Mouse (Mus musculus): Measurements from ENCODE around the gene Kctd5. TPM values are rescaled to one million over a fixed set of nuclear protein-coding genes. Genes with fewer than 3 reads are reported as not detected.

Kctd5 gene
- polyA plus RNA-seq, 1 experiment from 2014 or later: 64.5 TPM

DNA sequence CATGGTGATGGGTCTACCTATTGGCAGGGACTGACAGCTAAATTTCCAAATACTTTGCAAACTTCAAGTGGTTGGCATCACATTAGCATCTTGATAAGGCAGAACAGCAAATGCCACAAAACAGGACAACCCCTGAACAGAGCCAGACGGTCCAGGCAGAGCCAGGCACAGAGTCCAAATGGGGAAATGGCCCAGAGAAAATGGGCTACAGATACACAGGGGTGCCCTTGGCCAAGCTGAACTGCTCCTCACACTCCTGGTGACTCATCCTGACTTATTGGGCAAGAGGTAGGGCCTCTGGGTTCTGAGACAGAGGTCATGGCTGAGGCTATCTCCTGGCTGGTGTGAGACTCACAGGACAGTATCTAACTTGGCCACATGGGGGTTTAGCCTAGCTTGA, 65.9 kb downstream of the Kctd5 start:
- H3K36me3 ChIP-seq: no peaks in the 10 kb centered on the region
- no peak overlapping the region for H3K27ac ChIP-seq (replicated peaks)
- 64% methylated on average over 1 of the region's 1 CpGs for WGBS
- no peak; the same call in 1 of the 2 replicates for ATAC-seq (ENCODE audit: insufficient number of reproducible peaks, low FRiP score, low TSS enrichment, low read depth)
- H3K9me3 ChIP-seq (replicated peaks): no peaks in the 10 kb centered on the region
- no peaks in the 10 kb centered on the region for H3K27me3 ChIP-seq
- no peak overlapping the region for H3K9ac ChIP-seq
- no peak overlapping the region for H3K4me3 ChIP-seq (replicated peaks)
- no peaks in the 10 kb centered on the region for H3K4me1 ChIP-seq
- H3K4me2 ChIP-seq (replicated peaks): no peak overlapping the region

DNA sequence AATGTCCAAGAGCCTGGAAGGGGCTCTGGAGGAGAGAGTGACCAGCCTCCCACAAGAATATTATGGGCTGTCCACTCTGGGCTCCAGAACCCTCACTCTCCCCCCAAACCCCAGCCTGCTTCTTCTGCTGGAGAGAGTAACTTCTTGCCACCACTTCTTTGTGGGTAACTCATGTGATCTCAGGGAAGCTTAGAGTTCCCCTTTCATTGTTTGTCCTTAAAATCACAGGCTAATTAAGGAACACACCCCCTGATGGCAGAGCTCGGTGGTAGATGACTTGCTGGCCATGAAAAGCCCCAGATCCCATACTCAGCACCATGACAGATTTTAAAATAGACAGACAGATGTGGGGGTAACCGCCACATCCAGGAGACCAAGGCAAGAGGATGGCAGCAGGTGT, 66.4 kb downstream of the Kctd5 start:
- WGBS: 36% methylated on average over 2 of the region's 2 CpGs
- Histone ChIP-seq H3K9me3 (replicated peaks) (no peaks in the 10 kb centered on the region), H3K27ac (replicated peaks) (no peak overlapping the region), H3K27me3 (no peaks in the 10 kb centered on the region), H3K4me2 (replicated peaks) (no peak overlapping the region), H3K36me3 (no peaks in the 10 kb centered on the region), H3K9ac (no peak overlapping the region), H3K4me3 (replicated peaks) (no peak overlapping the region), H3K4me1 (no peaks in the 10 kb centered on the region)
- no peak for ATAC-seq (ENCODE audit: insufficient number of reproducible peaks, low FRiP score, low TSS enrichment, low read depth)

DNA sequence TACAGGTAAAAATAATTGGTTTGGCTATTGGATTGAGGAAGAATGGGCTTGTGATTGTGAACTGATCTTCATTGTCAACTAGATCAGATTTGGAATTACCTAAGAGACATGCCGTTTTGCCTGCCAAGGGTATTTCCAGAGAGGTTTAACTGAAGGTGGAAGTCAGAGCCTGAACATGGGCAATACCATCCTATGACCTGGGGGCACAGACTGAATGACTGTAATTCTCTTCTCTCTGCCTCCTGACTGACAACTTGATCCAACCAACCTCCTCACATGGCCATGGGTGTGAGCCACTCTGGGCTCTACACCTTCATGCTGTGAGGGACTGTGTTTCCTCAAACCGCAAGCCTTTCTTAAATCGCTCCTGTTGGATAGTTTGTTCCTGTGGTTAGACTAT, 68.2 kb downstream of the Kctd5 start:
- Histone ChIP-seq H3K27me3 (no peaks in the 10 kb centered on the region), H3K4me2 (replicated peaks) (no peak overlapping the region), H3K4me1 (no peaks in the 10 kb centered on the region), H3K36me3 (no peaks in the 10 kb centered on the region), H3K27ac (replicated peaks) (no peak overlapping the region), H3K4me3 (replicated peaks) (no peak overlapping the region), H3K9ac (no peak overlapping the region), H3K9me3 (replicated peaks) (no peaks in the 10 kb centered on the region)
- ATAC-seq (ENCODE audit: insufficient number of reproducible peaks, low FRiP score, low TSS enrichment, low read depth): no peak
- WGBS: 86% methylated on average over 3 of the region's 3 CpGs

DNA sequence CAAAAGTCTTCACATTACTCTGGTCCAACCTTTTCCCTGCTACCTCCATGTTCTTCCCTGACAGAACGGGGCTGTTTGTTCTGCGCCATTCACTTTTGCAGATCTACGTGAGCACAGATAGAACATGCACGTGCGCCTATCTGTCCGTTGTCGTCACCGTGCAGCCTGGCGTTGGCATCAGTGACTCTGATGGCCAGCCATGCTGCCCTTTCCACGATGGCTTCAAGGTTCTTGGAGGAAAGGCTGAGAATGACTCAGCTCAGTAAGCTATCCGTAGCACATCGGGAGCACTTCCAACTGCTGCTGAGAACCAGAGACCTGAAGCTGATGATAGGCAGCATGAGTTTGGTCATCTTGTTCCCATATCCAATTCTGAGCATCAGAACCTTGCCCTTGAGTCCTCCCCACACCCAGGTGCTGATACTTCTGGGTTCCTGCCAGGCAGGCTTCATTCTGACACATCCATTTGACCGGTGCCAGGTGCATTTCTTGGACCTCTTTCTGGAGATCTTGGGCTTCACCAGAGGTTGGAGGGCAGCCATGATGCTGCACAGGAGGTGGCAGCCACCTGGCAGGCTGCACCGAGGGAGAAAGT, 69.1 kb downstream of the Kctd5 start:
- Histone ChIP-seq H3K27me3 (no peaks in the 10 kb centered on the region), H3K4me2 (replicated peaks) (no peak overlapping the region), H3K4me1 (no peaks in the 10 kb centered on the region), H3K9ac (no peak overlapping the region), H3K9me3 (replicated peaks) (no peaks in the 10 kb centered on the region), H3K27ac (replicated peaks) (no peak overlapping the region), H3K36me3 (no peaks in the 10 kb centered on the region), H3K4me3 (replicated peaks) (no peak overlapping the region)
- 91% methylated on average over 14 of the region's 14 CpGs for WGBS
- ATAC-seq (ENCODE audit: insufficient number of reproducible peaks, low FRiP score, low TSS enrichment, low read depth): no peak

DNA sequence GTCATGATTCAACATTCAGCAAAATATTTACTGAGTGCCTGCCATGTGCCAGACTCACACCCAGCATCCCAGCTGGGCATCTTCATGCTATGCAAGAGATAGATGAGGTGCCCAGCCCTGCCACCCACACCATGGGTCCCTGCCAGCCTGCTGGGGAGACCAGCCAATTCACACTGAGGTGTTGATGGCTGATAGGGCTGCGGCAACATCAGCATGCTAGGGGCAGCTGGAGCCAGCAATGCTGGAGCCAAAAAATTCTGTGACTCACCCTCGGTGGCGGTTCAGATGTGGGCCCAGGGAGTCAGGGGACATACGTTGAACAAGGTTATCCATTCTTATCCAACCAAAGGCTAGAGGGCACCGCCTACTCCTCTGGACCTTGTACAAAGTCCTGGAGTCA, 72.9 kb downstream of the Kctd5 start:
- Histone ChIP-seq H3K9me3 (replicated peaks) (no peaks in the 10 kb centered on the region), H3K36me3 (no peaks in the 10 kb centered on the region), H3K4me3 (replicated peaks) (no peak overlapping the region), H3K27me3 (no peaks in the 10 kb centered on the region), H3K9ac (no peak overlapping the region), H3K4me1 (peaks cover 7% of the 10 kb centered on the region; the same call in 1 of the 2 replicates), H3K4me2 (replicated peaks) (no peak overlapping the region), H3K27ac (replicated peaks) (no peak overlapping the region)
- WGBS: 59% methylated on average over 5 of the region's 5 CpGs
- ATAC-seq (ENCODE audit: insufficient number of reproducible peaks, low FRiP score, low TSS enrichment, low read depth): no peak

DNA sequence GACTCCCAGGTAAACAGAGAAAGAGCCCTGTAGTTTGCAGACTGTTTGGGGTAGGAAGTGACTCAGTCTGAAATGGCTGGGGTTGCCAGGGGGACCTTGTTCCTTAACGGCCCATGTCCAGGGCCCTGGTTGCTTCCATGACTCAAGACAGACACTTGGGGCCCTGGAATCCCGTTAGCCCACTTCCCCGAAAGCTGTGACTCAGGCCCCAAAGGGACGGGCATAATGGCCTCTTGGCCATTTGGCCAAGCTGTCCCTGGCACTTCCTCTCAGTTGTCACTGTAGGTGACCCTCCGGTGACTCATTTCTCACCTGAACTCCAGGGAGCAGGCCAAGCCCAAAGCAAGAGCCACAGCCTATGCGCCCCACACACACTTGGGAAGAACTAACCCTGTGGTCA, 74.9 kb downstream of the Kctd5 start:
- Histone ChIP-seq H3K4me3 (replicated peaks) (no peak overlapping the region), H3K4me2 (replicated peaks) (no peak overlapping the region), H3K36me3 (no peaks in the 10 kb centered on the region), H3K9ac (no peak overlapping the region), H3K9me3 (replicated peaks) (no peaks in the 10 kb centered on the region), H3K27ac (replicated peaks) (no peak overlapping the region), H3K4me1 (peaks cover 12% of the 10 kb centered on the region), H3K27me3 (no peaks in the 10 kb centered on the region)
- no peak for ATAC-seq (ENCODE audit: insufficient number of reproducible peaks, low FRiP score, low TSS enrichment, low read depth)
- 63% methylated on average over 6 of the region's 6 CpGs for WGBS

DNA sequence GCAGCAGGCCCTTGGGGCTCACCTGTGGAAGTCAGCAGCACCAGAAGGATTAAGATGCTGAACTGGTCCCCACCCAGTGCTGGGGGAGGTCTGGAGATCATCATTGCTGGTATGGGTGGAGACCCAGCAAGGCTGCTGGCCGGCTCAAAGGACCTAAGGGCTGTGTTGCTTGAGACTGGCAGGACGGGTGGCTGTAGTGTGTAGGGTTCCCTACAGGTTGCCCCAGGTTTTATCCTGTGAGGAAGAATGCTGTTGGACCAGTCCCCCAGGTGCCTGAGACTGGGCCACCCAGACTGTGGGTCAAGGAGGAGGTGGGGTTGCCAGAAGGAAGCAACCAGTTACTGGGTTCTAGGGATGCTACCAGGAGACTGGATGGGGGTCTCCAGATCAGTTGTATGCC, 75.4 kb downstream of the Kctd5 start, which contains the start of gene Prss22:
Prss22 (minus strand) TSS at position 200 of the 400 bp plus-strand sequence.
- peak within 1 kb of the TSS; percentile 17; the same call in 1 of the 2 replicates for H3K4me2 ChIP-seq (replicated peaks)
- peak; percentile 31; the same call in 1 of the 2 replicates for ATAC-seq (ENCODE audit: insufficient number of reproducible peaks, low FRiP score, low TSS enrichment, low read depth)
- no peak within 1 kb of the TSS for H3K9ac ChIP-seq
- no peaks in the 10 kb centered on the region for H3K9me3 ChIP-seq (replicated peaks)
- no peak within 1 kb of the TSS for H3K27ac ChIP-seq (replicated peaks)
- WGBS: 35% methylated on average over 2 of the region's 2 CpGs
- no peak within 1 kb of the TSS for H3K4me3 ChIP-seq (replicated peaks)
- H3K36me3 ChIP-seq: no peaks in the 10 kb centered on the region
- H3K4me1 ChIP-seq: peaks cover 15% of the 10 kb centered on the region
- H3K27me3 ChIP-seq: no peaks in the 10 kb centered on the region

Small RNA genes within 50 kb of the gene (microRNA-seq; reads per million reads assigned to microRNA genes)
- not detected for gene Gm27700 (ENCODE audit: borderline number of aligned reads)

Other genes starting within 250 kb of the Kctd5 start
- 1,038 and 1,104 TPM in 2 replicates for gene Elob, start 244.3 kb downstream of the Kctd5 start, polyA plus RNA-seq (2015; fragmentation: Nextera tagmentation; extraction: Ambion mirVana)
- gene Prss33, start 237.4 kb downstream of the Kctd5 start, polyA plus RNA-seq (2015; fragmentation: Nextera tagmentation; extraction: Ambion mirVana): 0.49 and 0.85 TPM in 2 replicates
- gene Prss32, start 229.6 kb downstream of the Kctd5 start, polyA plus RNA-seq (2015; fragmentation: Nextera tagmentation; extraction: Ambion mirVana): 0.12 TPM in 1 of 2 replicates, not detected in the other
- 1.8 and 2.0 TPM in 2 replicates for gene Prss41, start 229.3 kb downstream of the Kctd5 start, polyA plus RNA-seq (2015; fragmentation: Nextera tagmentation; extraction: Ambion mirVana)
- not detected in 2 replicates for gene Prss21, start 205.4 kb downstream of the Kctd5 start, polyA plus RNA-seq (2015; fragmentation: Nextera tagmentation; extraction: Ambion mirVana)
- gene Dcpp1, start 192.6 kb downstream of the Kctd5 start, polyA plus RNA-seq (2015; fragmentation: Nextera tagmentation; extraction: Ambion mirVana): 3.1 TPM in 1 of 2 replicates, not detected in the other
- not detected in 2 replicates for gene Dcpp2, start 192.6 kb downstream of the Kctd5 start, polyA plus RNA-seq (2015; fragmentation: Nextera tagmentation; extraction: Ambion mirVana)
- gene Dcpp3, start 156.0 kb downstream of the Kctd5 start, polyA plus RNA-seq (2015; fragmentation: Nextera tagmentation; extraction: Ambion mirVana): 1.0 and 6.6 TPM in 2 replicates
- gene Sbp, start 131.8 kb downstream of the Kctd5 start, polyA plus RNA-seq (2015; fragmentation: Nextera tagmentation; extraction: Ambion mirVana): not detected in 2 replicates
- not detected in 2 replicates for gene Sbpl, start 118.2 kb downstream of the Kctd5 start, polyA plus RNA-seq (2015; fragmentation: Nextera tagmentation; extraction: Ambion mirVana)
- 0.18 TPM in 1 of 2 replicates, not detected in the other for gene Prss30, start 92.9 kb downstream of the Kctd5 start, polyA plus RNA-seq (2015; fragmentation: Nextera tagmentation; extraction: Ambion mirVana)
- gene Prss22, start 75.4 kb downstream of the Kctd5 start, polyA plus RNA-seq (2015; fragmentation: Nextera tagmentation; extraction: Ambion mirVana): 3.2 and 3.4 TPM in 2 replicates
- 4.6 and 4.9 TPM in 2 replicates for gene Prss27, start 35.3 kb downstream of the Kctd5 start, polyA plus RNA-seq (2015; fragmentation: Nextera tagmentation; extraction: Ambion mirVana)
- gene Pdpk1, start 77.4 kb upstream of the Kctd5 start, polyA plus RNA-seq (2015; fragmentation: Nextera tagmentation; extraction: Ambion mirVana): 39.2 and 40.1 TPM in 2 replicates
- 35.3 and 37.5 TPM in 2 replicates for gene Amdhd2, start 90.3 kb upstream of the Kctd5 start, polyA plus RNA-seq (2015; fragmentation: Nextera tagmentation; extraction: Ambion mirVana)
- gene Atp6v0c, start 96.2 kb upstream of the Kctd5 start, polyA plus RNA-seq (2015; fragmentation: Nextera tagmentation; extraction: Ambion mirVana): 539 and 547 TPM in 2 replicates
- 5.5 and 8.6 TPM in 2 replicates for gene Tbc1d24, start 132.1 kb upstream of the Kctd5 start, polyA plus RNA-seq (2015; fragmentation: Nextera tagmentation; extraction: Ambion mirVana)
- gene Ntn3, start 136.0 kb upstream of the Kctd5 start, polyA plus RNA-seq (2015; fragmentation: Nextera tagmentation; extraction: Ambion mirVana): 10.5 and 11.0 TPM in 2 replicates
- 11.6 and 13.0 TPM in 2 replicates for gene Tedc2, start 147.4 kb upstream of the Kctd5 start, polyA plus RNA-seq (2015; fragmentation: Nextera tagmentation; extraction: Ambion mirVana)
- gene Ccnf, start 178.0 kb upstream of the Kctd5 start, polyA plus RNA-seq (2015; fragmentation: Nextera tagmentation; extraction: Ambion mirVana): 42.7 and 47.2 TPM in 2 replicates

Measured in embryonic facial prominence, embryonic 15.5 days (tissue).